Comparison of ENCODE assay signal across 14 mouse cellular contexts in genomic region chr7:65735261-65735660, GRCm38 (mm10).
"Had no signal": no experiment of that assay in that cellular context is flagged by ENCODE, and none has a peak within 500 bp of the region (broad histone marks: within the 10 kb centered on the region; RNA-seq: fewer than 3 reads in every experiment).

No protein-coding gene starts in this region.

- DNase-seq: gastrocnemius, adult 2 months; gastrocnemius, postnatal 10 days; gastrocnemius, postnatal 25 days; heart, adult 2 months; heart, postnatal 14 days; heart, postnatal 4 days; kidney, adult 18-20 months; kidney, adult 8-10 months; kidney, postnatal 10 days; kidney, postnatal 25 days; kidney, postnatal 4 days; liver; liver, embryonic 13.5 days; liver, postnatal 0 days had no signal
